Mouse (Mus musculus) v-Abl transformed pro-B cells (cell line): ENCODE measurements around the gene Cntnap5c.

Source experiments
- in situ Hi-C, 2 experiments: fragments of 400-800 bp; cut with MboI; formaldehyde crosslinking; loops; one replicate each; pipeline ENCODE4 v1.15.1; 2025; ENCODE audit not compliant: unreplicated experiment in 2 of 2

Cntnap5c gene

GRCm38 (mm10) chr17:57999080-57999479 is 229.7 kb downstream of the Cntnap5c start:
- in situ Hi-C loops = loop anchor here in 1 of 2 experiments (25.0 kb wide), 1 partner anchor 212 kb away; no protein-coding TSS in a partner anchor

GRCm38 (mm10) chr17:58002845-58003244 is 233.5 kb downstream of the Cntnap5c start:
- in situ Hi-C loops = no loop called here

- in situ Hi-C loops = no loop called here
These were observed 234.0 kb downstream of the Cntnap5c start for GRCm38 (mm10) chr17:58003322-58003721.

- in situ Hi-C loops = no loop called here
These were observed 235.1 kb downstream of the Cntnap5c start for GRCm38 (mm10) chr17:58004491-58004890.

GRCm38 (mm10) chr17:58041178-58041577 is 271.8 kb downstream of the Cntnap5c start:
- in situ Hi-C loops = no loop called here

- in situ Hi-C loops = no loop called here
These were observed 275.8 kb downstream of the Cntnap5c start for GRCm38 (mm10) chr17:58045149-58045548.

GRCm38 (mm10) chr17:58069912-58070311 is 300.5 kb downstream of the Cntnap5c start:
- in situ Hi-C loops = no loop called here

- in situ Hi-C loops = no loop called here
These were observed 313.3 kb downstream of the Cntnap5c start for GRCm38 (mm10) chr17:58082676-58083075.

- in situ Hi-C loops = no loop called here
These were observed 335.1 kb downstream of the Cntnap5c start for GRCm38 (mm10) chr17:58104505-58104904.

GRCm38 (mm10) chr17:58107901-58108300 is 338.5 kb downstream of the Cntnap5c start:
- in situ Hi-C loops = no loop called here

GRCm38 (mm10) chr17:58108335-58108734 is 339.0 kb downstream of the Cntnap5c start:
- in situ Hi-C loops = no loop called here

GRCm38 (mm10) chr17:58187171-58187570 is 417.8 kb downstream of the Cntnap5c start:
- in situ Hi-C loops = no loop called here

- in situ Hi-C loops = no loop called here
These were observed 431.8 kb downstream of the Cntnap5c start for GRCm38 (mm10) chr17:58201148-58201547.

- in situ Hi-C loops = no loop called here
These were observed 498.7 kb downstream of the Cntnap5c start for GRCm38 (mm10) chr17:58268058-58268457.

GRCm38 (mm10) chr17:58351310-58351709 is 581.9 kb downstream of the Cntnap5c start:
- in situ Hi-C loops = no loop called here

- in situ Hi-C loops = no loop called here
These were observed 586.9 kb downstream of the Cntnap5c start for GRCm38 (mm10) chr17:58356224-58356623.

GRCm38 (mm10) chr17:58363582-58364267 is 594.4 kb downstream of the Cntnap5c start:
- in situ Hi-C loops = no loop called here

GRCm38 (mm10) chr17:58370089-58370488 is 600.7 kb downstream of the Cntnap5c start:
- in situ Hi-C loops = no loop called here

- in situ Hi-C loops = no loop called here
These were observed 638.4 kb downstream of the Cntnap5c start for GRCm38 (mm10) chr17:58407769-58408168.

- in situ Hi-C loops = no loop called here
These were observed 639.4 kb downstream of the Cntnap5c start for GRCm38 (mm10) chr17:58408756-58409155.

GRCm38 (mm10) chr17:58437443-58437842 is 668.1 kb downstream of the Cntnap5c start:
- in situ Hi-C loops = no loop called here
